Mouse (Mus musculus) cerebellum, adult 2 months (tissue): ENCODE measurements around the gene Zfp800.

Source experiments
- CTCF ChIP-seq: fragments of 200-500 bp; IDR thresholded peaks from 2 replicates; pipeline ENCODE4 v1.5.1; 2011; ENCODE audit warnings: low read depth, mild to moderate bottlenecking, control low read depth, low read length, moderate library complexity, borderline replicate concordance; ENCODE audit not compliant: insufficient read depth
- POLR2A ChIP-seq: fragments of 200-500 bp; IDR thresholded peaks from 2 replicates; pipeline ENCODE4 v1.6.1; 2011; ENCODE audit warnings: low read length, control low read depth, borderline replicate concordance; ENCODE audit not compliant: insufficient read depth

GRCm38 (mm10) chr6:28398726-28399125 lies 921 bp upstream of the Zfp800 start:
- TF ChIP-seq CTCF, result peak; percentile 7; the same call in 1 of the 2 replicates
- no peak for TF ChIP-seq POLR2A
